Mouse (Mus musculus) kidney, adult 9 months (tissue): Measurements from ENCODE around the gene Tle1.
A peak's percentile ranks its signal among the peaks of the same experiment; 100 is the strongest.

ENCODE experiments used
- DNase-seq: peaks from one replicate; pipeline ENCODE4 v3.0.0; 2022

Tle1 gene

DNA sequence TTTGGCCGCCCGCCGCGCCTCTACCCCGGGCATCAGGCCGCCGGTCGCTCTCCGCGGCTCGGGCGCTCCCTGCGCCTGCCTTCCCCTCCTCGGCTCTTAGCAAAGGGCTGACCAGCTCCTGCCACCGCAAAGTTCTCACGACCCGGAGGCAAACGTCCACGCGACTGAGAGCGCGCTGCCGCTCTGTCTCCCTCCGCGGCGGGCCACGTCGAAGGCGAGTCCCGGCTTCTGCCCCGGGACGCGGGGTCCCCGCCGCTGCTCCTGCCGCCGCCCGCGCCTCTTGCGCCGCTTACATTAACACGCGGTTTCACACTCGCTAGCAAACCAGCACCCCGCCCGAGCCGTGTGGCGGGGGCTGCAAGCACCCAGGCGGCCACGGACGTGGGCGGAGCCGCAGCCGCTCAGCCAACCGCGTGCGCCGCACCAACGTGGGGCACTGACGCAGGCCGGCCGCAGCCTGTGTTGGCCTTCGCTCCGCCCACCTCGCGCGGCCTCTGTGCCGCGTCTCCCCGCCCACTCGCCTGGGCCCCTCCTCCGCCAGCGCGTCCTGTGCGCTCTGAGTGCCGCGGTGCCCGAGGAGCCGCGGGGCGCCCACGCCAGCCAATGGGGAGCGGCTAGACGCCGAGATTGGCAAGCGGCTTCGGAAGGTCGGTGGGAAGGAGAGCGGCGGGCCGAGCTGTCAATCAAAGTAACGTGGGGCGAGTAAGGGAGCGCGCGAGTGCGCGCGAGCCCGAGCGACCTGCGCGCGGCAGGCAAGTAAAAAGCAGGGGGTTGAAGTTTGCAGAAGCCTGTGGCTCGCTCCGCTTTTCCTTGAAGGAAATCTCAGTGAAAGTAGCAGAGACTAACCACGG, at the start of gene Tle1:
Gene Tle1, minus strand, starts transcription at position 361 of the 851 bp plus-strand sequence.
- DNase-seq, result peak; percentile 99

GRCm38 (mm10) chr4:72233584-72234219, 33.0 kb upstream of the Tle1 start:
- DNase-seq, result no peak

DNA sequence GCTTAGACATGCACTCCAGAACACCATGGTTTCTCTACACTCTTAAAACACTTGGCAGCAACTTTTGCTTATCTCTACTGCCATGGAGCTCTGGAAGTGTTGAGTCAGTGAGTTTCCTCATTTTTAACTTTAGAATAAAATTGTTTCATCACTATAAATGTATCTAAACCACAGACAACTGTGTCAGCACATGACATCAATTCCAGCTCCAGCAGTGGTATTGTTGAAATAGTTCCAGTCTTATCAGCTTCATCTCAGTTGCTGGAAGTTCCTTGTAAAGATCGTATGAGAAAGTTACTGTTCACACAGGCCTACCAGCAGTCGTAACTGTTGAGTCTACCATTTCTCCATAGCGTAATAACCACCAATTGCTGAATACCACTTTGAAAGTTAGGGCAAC, 31.5 kb upstream of the Tle1 start:
- no peak for DNase-seq

DNA sequence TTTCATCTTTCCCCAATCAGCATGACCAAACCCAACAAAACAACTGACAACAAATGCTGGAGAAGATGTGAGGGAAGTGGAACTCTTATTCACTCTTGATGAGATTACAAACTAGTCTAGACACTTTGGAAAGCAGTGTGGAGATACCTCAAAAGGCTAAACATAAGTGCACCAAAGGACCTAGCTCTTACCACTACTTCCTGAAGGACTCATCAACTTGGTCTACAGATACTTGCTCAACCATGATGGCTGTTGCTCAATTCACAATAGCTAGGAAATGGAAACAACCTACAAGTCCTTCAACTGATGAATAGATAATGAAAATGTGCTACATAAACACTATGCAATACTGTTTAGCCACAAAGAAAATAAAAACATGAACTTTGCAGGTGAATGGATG, 30.1 kb upstream of the Tle1 start:
- no peak for DNase-seq

GRCm38 (mm10) chr4:72221629-72222028, 20.9 kb upstream of the Tle1 start:
- no peak for DNase-seq

GRCm38 (mm10) chr4:72204420-72205045, 3.8 kb upstream of the Tle1 start:
- no peak for DNase-seq

DNA sequence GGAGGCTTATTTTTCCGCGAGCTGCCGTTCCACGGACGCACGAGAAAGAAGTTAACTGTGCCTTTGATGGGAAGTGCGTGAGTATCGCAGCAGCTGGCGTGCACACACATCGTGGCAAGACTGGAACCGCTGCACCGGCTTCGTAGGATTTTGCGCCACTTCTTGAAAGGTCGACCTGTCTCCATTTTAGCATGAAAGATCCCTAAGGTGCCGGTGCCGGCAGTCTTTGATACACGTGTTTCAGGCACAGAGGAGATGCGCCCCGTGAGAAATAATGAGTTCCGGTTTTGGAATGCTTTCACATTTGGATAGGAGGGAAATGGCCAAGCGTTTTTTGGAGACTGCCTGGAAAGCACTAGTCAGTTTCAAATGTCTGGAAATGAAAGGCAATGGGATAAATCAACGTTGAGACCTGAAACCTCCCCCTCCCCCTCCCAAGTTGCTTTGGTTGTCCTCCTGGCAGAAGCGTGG, 837 bp upstream of the Tle1 start:
- peak; percentile 57 for DNase-seq

- peak; percentile 36 for DNase-seq
These were observed 854 bp downstream of the Tle1 start for GRCm38 (mm10) chr4:72199571-72200558.

DNA sequence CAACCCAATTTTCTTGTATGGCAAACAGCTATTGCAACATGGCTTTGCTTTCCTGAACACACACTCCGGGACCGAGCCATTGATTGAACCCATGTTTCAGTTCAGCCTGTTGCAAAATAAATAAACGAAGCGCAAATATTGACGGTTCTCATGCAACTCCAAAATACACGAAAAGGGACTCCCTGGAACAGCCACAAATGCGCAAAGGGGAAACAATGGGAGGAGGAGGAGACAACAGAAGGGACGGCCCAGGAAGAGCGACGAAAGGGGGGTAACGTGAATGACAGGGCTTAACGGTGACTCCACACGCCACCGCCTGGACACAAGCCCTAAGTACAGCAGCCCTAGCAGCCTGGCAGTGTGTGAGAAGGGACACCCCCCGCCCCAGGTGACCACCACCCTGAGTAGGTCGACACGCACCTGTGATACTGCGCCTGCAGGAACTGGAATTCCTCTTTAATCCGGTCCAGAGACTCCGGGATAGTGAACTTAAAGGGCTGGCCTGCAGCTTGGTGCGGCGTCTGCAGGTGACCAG, 1.8 kb downstream of the Tle1 start:
- DNase-seq, result peak; percentile 78

DNA sequence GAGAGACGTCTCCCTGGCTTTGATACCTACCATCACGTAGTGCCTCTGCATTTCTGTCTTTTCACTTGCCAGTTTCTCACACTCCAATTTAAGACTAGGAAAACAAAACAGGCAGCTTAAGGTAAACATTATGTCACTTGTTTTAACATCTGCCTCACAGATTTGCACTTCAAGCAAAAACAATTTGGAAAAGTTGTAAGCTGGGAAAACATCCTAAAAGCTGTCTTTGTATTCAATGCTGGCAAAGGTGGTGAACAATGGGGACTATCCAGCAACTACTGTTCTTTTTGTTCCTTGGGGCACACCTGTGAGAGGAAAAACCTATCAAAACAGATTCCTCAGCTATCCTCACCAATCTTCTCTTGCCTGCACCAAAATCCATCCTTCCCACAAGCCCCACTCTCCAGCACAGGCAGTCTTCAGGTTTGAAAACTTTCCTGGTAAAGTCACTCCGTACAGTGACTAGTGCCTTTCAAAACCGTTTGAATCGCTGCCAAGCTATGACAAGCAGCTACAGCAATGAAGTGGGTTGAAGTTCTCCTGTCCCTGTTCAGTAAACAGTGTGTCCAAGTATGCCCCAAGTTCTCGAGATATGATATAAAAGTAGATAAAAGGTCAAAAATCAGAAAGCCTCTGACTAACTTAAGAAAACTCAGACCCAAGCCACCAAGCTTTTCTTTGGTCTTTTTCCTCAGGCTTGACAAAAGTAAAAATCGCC, 2.7 kb downstream of the Tle1 start:
- peak; percentile 35 for DNase-seq

DNA sequence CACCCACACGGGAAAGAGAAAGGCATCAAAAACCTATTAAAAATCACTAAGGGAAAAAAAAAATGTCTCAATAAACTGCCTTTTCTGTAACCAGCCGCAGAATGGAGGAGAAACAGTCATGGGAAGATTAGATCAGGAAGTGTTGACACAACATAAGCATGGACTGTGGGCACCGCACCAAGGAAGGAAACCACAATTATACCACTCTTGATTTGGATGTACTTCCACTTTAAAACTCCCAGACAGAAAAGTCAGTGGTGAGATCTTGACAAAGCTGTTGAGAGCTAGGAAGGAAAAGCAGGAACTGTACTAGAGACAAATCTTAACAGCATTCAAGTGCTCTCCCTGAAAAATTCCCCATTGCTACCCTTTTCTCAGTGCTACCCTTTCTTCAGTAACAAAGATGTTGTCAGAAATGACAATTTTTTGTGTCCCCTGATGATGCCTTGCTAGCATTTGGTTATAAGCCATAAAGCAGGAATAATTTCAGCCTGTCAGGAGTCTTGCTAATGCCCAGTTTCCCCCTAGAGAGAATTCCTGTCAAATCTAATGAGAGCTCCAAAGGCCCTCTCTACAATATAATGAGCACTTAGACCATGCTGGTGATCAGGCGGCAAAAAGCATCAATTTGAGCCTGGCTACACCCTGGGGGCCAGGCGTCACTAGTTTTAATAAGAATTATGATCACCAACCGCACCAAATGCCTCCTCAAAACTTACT, 5.4 kb downstream of the Tle1 start:
- peak; percentile 28 for DNase-seq

DNA sequence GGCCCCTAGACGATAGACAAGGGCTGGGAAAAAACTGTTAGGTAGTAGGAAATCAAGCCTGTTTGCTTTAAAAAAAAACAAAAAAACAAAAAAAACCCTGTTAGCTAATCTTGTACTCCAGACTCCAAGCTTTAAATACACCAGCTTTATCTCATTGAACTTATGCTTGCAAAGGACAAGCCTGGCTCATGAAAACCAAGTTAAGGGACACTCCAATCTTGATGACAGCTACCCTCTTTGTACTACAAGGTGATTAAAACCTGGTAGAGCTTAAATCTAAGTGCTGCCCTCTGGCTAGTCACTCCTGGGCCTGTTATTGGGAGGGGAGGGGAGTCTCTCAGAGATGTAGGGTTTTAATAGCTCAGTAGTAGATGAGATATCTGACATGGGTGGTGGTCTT, 7.4 kb downstream of the Tle1 start:
- DNase-seq, result no peak

GRCm38 (mm10) chr4:72184476-72184875, 16.2 kb downstream of the Tle1 start:
- no peak for DNase-seq

DNA sequence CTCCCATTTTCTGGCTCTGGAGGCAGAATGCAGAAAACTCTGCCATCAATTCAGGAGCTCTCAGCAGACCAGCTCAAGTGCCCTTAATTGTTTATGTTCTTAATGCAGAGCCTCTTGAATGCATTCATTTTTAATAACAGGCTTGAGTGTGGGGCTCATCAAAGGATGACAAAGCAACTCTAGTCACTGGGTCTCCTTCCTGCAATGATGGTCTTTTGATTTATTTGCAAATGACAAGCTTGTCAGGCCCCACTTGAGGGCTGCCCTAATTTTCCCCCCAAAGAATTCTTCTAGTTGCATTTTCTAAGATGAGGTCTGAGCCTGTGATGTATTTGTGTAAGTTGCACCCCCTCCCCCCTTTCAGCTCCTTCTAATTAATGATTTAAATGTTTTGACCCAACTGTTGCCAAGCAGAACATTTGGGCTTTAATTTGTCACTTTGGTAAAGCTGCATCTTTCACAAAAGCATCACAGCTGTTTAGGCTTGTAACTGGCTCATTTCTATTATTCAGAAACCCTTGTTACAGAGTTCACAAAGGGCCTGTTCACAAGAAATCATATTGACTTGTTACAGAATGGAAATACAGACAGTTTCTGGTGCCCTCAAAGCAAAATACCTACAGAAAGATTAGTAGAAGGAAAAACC, 18.3 kb downstream of the Tle1 start:
- DNase-seq, result no peak

DNA sequence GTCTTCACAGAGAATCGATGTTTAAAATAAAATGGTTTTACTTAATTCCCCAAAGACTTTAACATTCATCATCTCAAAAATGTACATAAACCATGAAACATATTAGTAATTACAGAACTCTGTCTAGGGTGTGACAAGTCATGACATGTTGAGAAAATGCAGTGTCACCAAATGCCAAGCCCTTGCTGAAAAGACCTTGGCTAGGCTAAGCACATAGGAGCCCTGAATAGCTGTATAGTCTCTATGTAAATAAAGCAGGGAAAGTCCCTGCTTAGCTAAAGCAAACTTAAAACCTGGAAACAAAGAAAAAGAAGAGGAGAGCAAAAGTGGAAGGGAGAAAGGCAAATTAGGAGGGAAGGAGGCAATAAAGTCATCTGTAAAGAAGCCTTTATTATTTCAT, 24.8 kb downstream of the Tle1 start:
- DNase-seq, result no peak

- no peak for DNase-seq
These were observed 32.5 kb downstream of the Tle1 start for GRCm38 (mm10) chr4:72168267-72168666.

DNA sequence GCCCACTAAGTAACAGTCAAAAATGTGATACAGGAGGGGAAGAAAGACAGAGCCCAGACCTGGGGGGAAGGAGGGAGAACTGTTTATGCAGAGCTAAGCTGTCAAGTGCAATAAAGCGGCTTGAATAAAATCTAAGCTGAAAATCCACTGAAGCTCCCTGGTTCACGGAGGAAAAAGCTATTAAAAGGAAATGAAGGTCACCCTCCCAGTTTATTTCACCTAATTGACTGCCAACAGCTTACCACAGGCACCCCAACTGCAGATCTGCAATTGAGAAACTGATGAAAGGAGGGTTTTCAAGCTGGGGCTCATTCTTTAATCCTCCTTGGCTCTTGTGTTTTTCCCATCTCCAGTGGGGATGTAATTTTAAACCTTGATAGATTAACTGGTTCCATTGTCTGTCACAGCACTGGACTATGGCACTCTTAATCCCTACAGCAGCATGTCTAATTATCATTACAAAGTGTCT, 32.9 kb downstream of the Tle1 start:
- DNase-seq, result no peak

- no peak for DNase-seq
These were observed 33.5 kb downstream of the Tle1 start for GRCm38 (mm10) chr4:72167171-72167570.

DNA sequence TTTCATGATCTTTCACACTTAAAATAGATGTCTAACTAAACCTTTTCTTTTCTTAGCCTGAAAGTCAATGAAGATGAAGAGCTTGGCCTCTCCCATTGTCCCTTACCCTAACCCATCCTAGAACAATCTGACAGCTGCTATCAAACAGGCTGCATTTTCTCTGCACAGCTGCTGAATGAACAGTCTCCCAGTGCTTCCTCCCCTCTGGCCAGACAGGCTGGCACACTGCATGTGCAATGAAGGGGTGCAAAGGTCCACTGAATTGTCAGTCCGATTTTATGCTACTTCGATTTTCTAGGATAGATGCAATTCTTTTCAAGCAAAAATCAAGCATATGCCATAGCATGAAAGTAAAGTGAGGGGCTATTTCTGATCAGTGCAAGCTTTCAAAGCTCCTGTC, 34.2 kb downstream of the Tle1 start:
- DNase-seq, result peak; percentile 14

DNA sequence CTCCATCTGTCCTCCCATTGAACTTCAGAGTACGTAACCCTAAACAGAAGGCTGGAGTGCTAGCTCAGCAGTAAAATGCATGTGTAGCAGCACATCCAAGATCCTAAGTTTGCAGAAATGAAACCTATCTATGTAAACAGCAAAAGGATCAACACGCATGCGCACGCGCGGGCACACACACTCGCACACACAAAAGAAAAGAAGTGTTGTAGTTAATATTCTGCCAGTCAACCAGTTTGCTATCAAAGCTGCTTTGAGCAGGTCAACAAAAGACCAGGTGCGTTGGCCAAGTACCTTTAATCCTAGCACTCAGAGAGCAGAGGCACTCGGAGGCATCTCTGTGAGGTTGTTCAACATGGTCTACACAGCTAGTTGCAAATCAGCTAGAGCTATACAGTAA, 35.0 kb downstream of the Tle1 start:
- no peak for DNase-seq
